Mouse (Mus musculus) granulocyte monocyte progenitor cell, adult 5-6 weeks (primary cell): Measurements from ENCODE around the gene Nsun3. TPM values are rescaled to one million over a fixed set of nuclear protein-coding genes. Genes with fewer than 3 reads are reported as not detected.
A peak's percentile ranks its signal among the peaks of the same experiment; 100 is the strongest.

Experiments
- ATAC-seq: replicated peaks from 2 replicates; pipeline ENCODE4 v1.8.0; 2016; ENCODE audit warnings: mild to moderate bottlenecking, moderate TSS enrichment, inconsistent platforms; ENCODE audit not compliant: poor library complexity, severe bottlenecking
- total RNA-seq, 2 experiments: library from RNA; stranded (forward) in 1 of 2; stranded (reverse) in 1 of 2; fragments of 200-712, 200-1000 nt in 1 of 2; fragments of >200 nt in 1 of 2; fragmentation: Nextera tagmentation in 1 of 2; gene quantifications; 2 replicates each; pipeline ENCODE4 v1.2.3; 2014 to 2017

The Nsun3 gene
- total RNA-seq (2014; fragmentation: Nextera tagmentation) = 32.2 and 38.7 TPM in 2 replicates
- 20.7 and 26.9 TPM in 2 replicates for total RNA-seq (2017)

DNA sequence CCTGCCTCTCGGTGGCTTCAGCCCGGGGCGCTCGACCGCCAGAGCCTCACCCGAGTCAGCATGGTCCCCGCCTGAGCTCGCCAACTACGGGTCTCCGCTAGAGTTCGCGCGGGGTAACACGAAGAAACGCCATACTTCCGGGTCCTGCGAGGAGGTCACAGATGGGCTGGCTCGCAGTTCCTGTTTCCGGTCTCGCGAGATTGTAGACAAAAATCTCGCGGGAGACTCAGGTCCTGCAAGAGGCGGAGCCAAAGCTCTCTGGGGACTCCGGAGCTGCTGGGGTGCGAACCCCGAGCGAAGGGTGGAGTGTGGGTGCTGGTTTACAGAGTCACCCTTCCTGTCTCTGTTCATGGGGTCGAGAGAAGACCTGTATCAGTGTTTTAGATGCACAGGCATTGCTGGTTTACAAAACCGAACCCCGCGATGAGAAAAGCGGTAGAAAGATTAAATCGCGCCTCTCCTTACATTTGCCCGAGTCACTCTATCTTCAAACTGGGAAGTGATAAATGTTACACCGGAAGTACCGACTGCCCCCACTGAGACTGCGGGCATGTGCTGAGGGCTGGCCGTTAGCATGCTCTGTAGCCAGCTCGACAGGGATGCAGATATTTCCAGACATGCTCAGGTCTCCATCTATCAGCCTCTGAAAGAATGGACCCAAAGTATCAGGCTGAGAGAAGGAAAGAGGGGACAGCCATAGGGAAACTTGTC lies at the start of gene Nsun3:
TSS of gene Nsun3 (minus strand) at position 198 of the 711 bp plus-strand sequence.
- ATAC-seq = peak; percentile 73

DNA sequence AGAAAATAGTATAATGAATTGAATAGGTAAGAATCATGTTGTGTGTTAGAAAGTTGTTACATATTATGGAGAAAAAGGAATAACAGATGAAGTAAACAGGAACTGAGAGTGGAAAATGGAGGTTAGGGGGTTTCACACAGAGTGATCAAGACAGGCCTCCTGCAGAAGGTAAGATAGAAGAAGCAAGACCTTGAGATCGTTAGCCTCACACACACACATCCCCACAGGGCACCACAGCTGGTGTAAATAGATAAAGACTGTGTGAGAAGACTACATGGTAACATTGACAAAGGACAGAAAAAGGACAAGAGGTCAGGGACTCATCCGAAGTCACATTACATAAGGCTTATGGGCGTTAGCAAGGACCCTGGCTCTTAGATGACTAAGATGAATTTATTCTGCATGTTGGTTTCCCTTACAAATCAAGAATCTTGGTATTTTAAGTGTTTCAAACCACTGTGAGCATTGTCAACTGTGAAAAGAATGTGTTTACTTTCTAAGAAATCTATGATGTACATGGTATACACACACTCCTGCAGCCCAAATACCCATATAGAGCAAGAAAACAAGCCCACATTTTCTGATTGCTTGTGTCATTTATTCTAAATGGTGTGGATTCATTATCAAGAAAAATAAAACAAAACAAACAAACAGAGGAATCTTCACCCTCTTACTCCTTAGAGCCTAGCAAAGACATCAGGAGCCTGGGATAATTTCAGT lies 47.6 kb upstream of the Nsun3 start:
- ATAC-seq = peak; percentile 66

DNA sequence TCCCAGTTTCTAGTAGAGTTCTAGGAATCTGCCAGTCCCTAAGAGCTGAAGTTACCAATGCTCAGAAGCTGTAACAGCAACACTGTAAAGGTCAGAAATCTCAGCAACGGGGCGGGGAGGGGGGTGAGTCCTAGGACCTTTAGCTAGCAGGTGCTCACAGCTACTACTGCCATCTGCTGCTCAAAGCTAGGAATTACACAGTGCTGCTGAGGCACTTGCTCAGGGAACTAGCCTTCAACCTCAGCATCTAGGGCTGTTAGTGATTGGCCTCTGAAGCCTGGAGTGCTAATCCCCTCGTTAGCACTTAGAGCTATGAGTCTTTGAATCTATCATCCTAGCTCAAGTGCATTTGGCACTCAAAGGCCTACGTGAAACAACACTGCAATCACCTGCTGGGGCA lies 45.9 kb upstream of the Nsun3 start:
- ATAC-seq = peak; percentile 98

- ATAC-seq = no peak
Measured at GRCm38 (mm10) chr16:62832027-62832426, 45.4 kb upstream of the Nsun3 start.

- ATAC-seq = peak; percentile 91
Measured at GRCm38 (mm10) chr16:62826156-62827001, 39.8 kb upstream of the Nsun3 start.

GRCm38 (mm10) chr16:62822472-62822871 lies 35.9 kb upstream of the Nsun3 start:
- no peak for ATAC-seq

- peak; percentile 42 for ATAC-seq
Measured at GRCm38 (mm10) chr16:62814491-62814890, 27.9 kb upstream of the Nsun3 start, which contains the start of gene Stx19. Stx19 (plus strand) TSS chr16:62814676.

DNA sequence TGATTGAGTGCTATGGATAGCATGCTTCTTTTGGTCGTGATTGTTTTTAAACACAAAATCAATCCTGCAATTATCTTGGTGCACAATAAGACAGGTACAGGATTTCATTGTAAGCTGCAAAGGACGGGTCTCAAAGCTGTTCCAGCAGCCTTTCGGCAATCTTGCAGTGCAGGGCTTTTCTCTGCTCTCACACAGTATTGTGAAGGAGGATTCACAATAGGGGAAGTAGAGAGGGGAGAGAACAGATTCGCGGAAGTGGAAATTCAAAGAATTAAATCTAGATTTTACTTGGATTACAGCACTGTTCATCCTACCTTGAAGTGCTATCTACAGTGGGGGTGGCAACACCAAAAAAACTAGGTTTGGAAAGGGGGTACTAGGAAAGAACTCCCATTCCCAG lies 27.2 kb upstream of the Nsun3 start:
- ATAC-seq = no peak; the same call in 1 of the 2 replicates

DNA sequence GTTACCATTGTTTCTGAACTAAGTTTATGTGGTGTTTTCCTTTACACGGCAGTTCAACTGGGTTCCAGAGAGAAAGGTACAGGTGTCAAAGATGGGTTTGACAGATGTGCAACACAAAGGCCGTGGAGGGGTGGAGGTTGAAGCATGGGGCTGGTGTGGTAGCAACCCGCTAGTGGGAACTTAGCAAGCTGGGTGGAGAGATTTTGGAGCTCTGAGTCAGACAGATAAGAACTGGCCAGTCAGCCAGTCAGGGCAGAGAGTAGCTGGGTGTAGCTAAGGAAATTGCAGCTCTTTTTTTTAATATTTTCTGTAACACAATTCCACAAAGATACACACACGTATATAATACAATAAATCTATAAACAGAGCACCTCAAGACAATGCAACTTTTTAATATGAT lies 24.2 kb upstream of the Nsun3 start:
- ATAC-seq = no peak

- 0 out of 2 replicates have a peak, but pooled peaks have one; percentile 16 for ATAC-seq
Measured at GRCm38 (mm10) chr16:62807249-62807979, 20.8 kb upstream of the Nsun3 start.

DNA sequence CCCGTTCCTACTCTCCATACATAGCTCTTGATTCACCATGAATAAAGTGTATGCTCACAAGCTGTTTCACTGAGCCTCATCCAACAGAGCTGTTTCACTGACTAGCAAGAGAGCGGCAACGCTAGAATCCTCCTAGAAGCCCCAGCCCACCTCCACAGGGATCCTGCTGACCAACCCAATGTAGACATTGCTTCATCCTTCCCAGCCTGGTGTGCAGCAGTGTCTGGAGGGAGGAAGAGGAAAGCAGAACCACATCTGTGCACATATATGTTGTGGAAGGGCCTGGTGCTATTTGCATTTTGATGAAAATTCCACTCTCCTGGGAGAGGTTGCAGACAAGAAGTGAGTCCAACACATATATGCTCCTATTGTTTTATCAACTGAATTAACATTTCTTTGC lies 18.0 kb upstream of the Nsun3 start:
- ATAC-seq = peak; percentile 84

- ATAC-seq = no peak
Measured at GRCm38 (mm10) chr16:62799839-62800238, 13.2 kb upstream of the Nsun3 start.

- no peak for ATAC-seq
Measured at GRCm38 (mm10) chr16:62799426-62799825, 12.8 kb upstream of the Nsun3 start.

GRCm38 (mm10) chr16:62798808-62799207 lies 12.2 kb upstream of the Nsun3 start:
- ATAC-seq = peak; percentile 71

- ATAC-seq = peak; percentile 81
Measured at GRCm38 (mm10) chr16:62796608-62797007, 10.0 kb upstream of the Nsun3 start.

DNA sequence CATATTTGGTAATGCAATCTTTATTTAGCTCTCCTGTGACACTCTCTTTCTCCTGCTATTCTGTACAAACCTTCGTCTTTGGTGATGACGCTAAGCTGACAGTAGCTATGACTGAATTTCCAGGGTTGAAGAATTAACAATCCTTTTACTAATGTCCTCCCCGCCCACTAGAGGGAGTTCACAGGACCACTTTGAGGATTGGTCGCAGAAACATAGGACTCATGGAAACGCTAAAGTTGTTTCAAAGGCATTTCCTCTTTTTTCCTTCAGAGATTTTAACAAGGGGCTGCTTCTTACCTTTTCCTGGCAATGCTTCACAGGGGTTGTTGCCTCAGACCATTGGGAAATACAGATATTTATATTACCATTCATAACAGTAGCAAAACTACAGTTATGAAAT lies 4.4 kb downstream of the Nsun3 start:
- ATAC-seq = peak; percentile 47

DNA sequence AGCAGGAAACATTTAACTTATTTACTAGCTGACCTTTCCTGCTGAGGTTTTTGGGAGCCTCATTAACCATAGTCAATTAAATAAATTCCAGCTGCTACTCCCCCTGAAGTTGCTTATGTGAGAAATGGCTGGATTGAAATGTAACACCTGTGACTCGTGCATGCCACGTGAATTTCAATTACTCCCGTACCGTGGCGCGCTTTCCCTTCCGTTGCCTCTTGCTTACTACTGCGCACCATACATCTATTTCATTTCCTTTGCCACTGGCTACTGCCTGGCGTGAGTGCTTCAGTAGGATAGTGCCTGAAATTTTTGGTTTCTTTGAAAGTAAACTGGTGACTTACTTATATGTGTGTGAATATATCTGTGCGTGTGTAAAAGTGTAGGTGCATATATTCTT lies 8.3 kb downstream of the Nsun3 start:
- no peak for ATAC-seq

DNA sequence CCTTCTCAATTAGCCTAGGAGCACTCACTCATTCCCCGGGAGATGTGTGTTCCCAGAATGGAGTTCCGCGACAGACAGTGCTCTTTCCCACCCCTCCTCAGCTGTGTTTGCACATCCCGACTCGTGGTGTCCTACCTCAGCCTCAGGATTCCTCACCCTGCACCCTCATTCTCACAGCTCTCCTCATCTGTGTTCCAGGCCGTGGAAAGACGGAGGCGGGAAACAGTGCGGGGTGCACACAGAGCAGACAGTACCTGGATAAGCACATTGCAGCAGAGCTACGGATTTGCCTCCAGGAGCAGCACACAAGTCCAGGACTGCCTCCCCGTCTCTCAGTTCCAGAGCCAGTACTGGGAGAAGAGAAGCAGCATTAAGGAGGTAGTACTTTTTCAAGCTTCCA lies 10.6 kb downstream of the Nsun3 start:
- no peak for ATAC-seq

DNA sequence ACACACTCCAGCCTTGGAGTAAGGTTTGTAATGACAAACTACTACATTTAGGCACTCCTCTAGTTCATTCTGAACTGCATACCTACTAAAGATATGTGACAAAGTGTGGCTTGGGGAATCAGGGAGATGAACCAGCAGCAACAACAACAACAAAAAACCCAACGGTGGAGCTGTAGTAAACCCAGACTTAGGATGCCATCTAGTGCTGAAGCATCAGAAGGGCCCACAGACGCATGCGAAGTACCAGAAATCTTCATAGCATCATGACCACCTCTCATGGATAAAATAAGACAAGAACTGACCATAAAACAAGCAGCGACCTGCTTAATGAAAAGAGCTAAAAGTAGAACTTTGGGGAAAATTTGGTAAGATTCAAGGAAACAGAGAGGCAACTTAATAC lies 13.2 kb downstream of the Nsun3 start:
- ATAC-seq = no peak

- ATAC-seq = peak; percentile 100
Measured at GRCm38 (mm10) chr16:62758340-62758739, 28.3 kb downstream of the Nsun3 start.
